Mouse (Mus musculus) testis, adult 2 months (tissue): ENCODE data around the gene Nos1. TPM values are rescaled to one million over a fixed set of nuclear protein-coding genes. Genes with fewer than 3 reads are reported as not detected.

ENCODE experiments used
- H3K27ac ChIP-seq: fragments of 200-500 bp; 2 replicates; pipeline ENCODE4 v1.5.1; 2012; ENCODE audit warnings: low read depth, low read length; ENCODE audit not compliant: control insufficient read depth, insufficient read depth
- H3K27me3 ChIP-seq: fragments of 200-500 bp; 2 replicates; pipeline ENCODE4 v1.6.1; 2012; ENCODE audit warnings: mild to moderate bottlenecking, low read length, moderate library complexity; ENCODE audit not compliant: control insufficient read depth, insufficient read depth
- H3K36me3 ChIP-seq: fragments of 200-500 bp; 2 replicates; pipeline ENCODE4 v1.6.1; 2012; ENCODE audit warnings: mild to moderate bottlenecking, low read length; ENCODE audit not compliant: control insufficient read depth, insufficient read depth
- H3K4me1 ChIP-seq: fragments of 200-500 bp; 2 replicates; pipeline ENCODE4 v1.6.1; 2012; ENCODE audit warnings: low read length; ENCODE audit not compliant: control insufficient read depth, insufficient read depth
- H3K4me3 ChIP-seq: fragments of 200-500 bp; 2 replicates; pipeline ENCODE4 v1.5.1; 2012; ENCODE audit warnings: low read depth, mild to moderate bottlenecking, low read length, moderate library complexity, mixed read lengths; ENCODE audit not compliant: control insufficient read depth
- CTCF ChIP-seq: fragments of 200-500 bp; IDR thresholded peaks from 2 replicates; pipeline ENCODE4 v1.5.1; 2012; ENCODE audit warnings: low read depth, mild to moderate bottlenecking, inconsistent platforms, low read length, moderate library complexity; ENCODE audit not compliant: control insufficient read depth, insufficient read depth, insufficient replicate concordance
- POLR2A ChIP-seq: fragments of 200-500 bp; IDR thresholded peaks from 2 replicates; pipeline ENCODE4 v1.6.1; 2012; ENCODE audit warnings: low read depth, mild to moderate bottlenecking, inconsistent platforms, low read length, moderate library complexity; ENCODE audit not compliant: control insufficient read depth
- polyA plus RNA-seq: library from polyadenylated mRNA; depleted of rRNA; stranded (reverse); fragments of >200 nt; gene quantifications from 2 replicates; pipeline ENCODE4 v1.2.3, GENCODE M21; 2012

Nos1 gene
- polyA plus RNA-seq, 1 experiment = 0.94 TPM

DNA sequence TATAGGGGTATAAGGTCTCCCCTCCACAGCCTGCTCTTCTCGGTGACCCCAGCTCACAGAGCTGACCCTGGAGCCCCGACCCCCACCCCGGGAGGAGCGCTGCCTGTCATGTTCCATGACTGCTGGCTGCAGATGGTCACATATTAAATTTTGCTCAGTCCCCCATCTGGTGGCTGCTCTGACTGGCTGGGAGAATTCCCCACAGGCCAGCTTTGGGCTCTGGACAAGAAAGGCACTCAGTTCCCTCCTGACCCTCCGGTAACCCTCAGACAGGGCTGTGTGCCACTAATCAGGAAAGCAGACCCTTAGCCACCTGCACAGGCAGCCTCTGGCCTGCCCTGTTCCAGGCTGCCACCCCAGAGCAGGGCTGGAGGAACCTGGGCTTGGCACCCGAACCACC, 38.0 kb downstream of the Nos1 start:
- Histone ChIP-seq H3K27ac (no peak overlapping the region), H3K36me3 (no peaks in the 10 kb centered on the region), H3K4me1 (no peaks in the 10 kb centered on the region; the same call in 1 of the 2 replicates), H3K4me3 (no peak overlapping the region), H3K27me3 (no peaks in the 10 kb centered on the region)
- no peak for TF ChIP-seq CTCF
- no peak for TF ChIP-seq POLR2A

DNA sequence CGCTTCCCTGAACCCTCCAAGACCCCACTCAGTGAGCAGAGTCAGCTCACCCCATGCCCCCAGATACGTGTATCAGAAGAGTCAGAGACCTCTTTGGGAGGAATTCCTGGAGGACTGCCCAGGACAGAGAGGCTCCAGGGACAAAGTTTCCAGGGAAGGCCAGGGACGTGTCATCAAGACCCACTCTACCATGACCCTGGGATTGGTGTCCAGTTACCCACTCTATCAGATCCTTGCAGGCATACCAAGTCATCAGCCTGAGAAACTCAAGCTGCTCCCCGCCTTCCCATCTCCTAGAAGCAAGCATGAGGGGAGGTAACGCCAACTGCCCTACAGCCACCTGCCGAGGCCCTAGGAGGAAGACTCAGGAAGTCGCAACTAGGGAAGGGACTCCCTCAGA, 39.6 kb downstream of the Nos1 start:
- no peaks in the 10 kb centered on the region for H3K27me3 ChIP-seq
- H3K27ac ChIP-seq = no peak overlapping the region
- H3K4me3 ChIP-seq = no peak overlapping the region
- no peaks in the 10 kb centered on the region for H3K4me1 ChIP-seq
- H3K36me3 ChIP-seq = no peaks in the 10 kb centered on the region
- TF ChIP-seq POLR2A (no peak), CTCF (no peak)

DNA sequence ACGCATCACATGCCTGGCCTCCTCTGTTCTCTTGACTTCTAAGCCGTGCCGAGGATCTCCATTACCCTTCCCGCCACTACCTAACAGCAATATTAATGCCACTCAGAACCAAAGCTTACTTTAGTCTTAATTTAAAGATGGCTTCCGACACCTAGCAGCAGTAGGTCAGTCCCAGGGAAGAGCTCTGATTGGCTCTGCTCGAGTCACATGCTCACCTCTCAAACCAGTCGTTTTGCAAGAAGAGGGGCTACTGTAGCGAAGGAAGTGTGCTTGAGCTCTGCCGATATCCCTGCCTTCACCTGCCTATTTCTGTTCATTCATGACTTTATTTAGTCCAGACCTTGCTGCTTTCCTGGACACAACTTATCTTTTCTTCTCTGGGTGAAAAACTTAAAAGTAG, 43.0 kb downstream of the Nos1 start:
- H3K27me3 ChIP-seq = no peaks in the 10 kb centered on the region
- no peak overlapping the region for H3K27ac ChIP-seq
- TF ChIP-seq CTCF (no peak), POLR2A (no peak)
- H3K4me1 ChIP-seq = no peaks in the 10 kb centered on the region
- no peaks in the 10 kb centered on the region for H3K36me3 ChIP-seq
- H3K4me3 ChIP-seq = peak overlapping the region; percentile 38

DNA sequence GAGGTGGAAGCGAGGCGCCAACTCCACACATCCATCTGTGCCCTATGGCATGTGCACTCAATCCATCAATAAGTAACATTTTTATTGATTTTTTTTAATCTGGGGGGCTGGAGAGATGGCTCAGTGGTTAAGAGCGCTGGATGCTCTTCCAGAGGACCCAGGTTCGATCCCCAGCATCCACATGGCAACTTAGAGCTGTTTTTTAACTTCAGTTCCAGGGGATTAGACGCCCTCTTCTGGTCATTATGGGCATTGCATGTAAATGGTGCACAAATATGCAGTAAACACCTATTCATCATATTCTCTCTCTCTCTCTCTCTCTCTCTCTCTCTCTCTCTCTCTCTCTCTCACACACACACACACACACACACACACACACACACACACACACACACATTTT, 43.7 kb downstream of the Nos1 start:
- Histone ChIP-seq H3K4me3 (no peak overlapping the region), H3K4me1 (no peaks in the 10 kb centered on the region), H3K27me3 (no peaks in the 10 kb centered on the region), H3K36me3 (no peaks in the 10 kb centered on the region), H3K27ac (no peak overlapping the region)
- TF ChIP-seq CTCF (peak; percentile 3; the same call in 1 of the 2 replicates), POLR2A (no peak)

DNA sequence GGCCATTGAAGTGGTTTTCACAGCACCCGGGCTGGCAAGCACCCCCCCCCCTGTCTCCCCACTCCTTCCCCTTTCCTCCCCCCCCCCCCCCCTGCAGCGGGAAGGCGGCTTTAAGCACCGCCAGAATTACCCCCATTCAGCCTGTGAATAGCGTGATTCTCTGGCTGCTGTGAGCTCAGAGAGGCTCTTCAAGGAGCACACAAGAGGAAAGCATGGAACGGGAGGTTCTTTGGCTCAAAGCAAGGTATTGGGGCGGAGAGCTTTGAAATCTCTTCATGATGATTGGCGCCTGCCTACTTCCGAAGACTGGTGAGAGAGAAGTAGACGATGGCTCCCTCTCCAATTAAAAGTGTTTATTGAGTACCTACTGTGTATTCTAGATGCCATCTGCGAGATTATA, 44.5 kb downstream of the Nos1 start:
- no peak overlapping the region for H3K27ac ChIP-seq
- no peaks in the 10 kb centered on the region for H3K4me1 ChIP-seq
- no peaks in the 10 kb centered on the region for H3K36me3 ChIP-seq
- H3K27me3 ChIP-seq = no peaks in the 10 kb centered on the region
- TF ChIP-seq POLR2A = no peak
- TF ChIP-seq CTCF = no peak
- H3K4me3 ChIP-seq = no peak overlapping the region

DNA sequence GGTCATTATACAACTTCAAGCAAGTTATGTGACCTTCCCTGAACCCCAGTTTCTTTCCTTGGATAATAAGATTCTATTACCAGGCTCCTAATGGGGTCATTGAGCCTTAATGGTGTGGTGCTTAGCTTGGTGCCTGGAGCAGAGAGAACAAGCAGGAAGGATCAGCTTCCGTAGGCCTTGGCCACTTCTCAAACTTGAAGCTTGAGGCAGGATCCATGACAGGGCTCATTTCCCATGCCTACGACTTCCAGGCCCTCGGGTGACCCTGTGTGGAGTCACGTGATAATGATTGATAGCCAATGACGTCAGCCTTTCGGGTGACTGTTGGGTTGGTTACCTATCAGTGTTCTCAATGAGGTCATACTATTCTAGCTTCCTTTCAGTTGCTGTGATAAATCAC, 46.5 kb downstream of the Nos1 start:
- no peak for TF ChIP-seq CTCF

DNA sequence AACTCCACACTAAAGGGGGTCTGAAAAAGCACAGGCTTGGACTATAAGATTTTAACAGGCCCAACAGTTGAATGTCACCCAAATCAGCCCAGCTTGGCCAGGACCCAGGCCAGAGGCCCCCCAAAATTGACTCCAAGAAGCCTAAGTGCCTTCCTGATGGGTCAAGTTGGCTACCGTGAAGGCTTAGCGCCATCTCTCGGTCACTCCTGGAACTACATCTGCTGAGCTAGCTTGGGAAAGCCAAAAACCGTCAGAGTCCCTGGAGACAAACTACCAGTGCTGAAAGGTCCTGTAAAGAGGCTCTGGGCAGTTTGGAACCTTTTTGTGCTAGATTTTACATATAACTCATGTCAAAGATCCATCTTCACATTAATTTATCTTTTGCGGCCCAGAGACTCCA, 56.1 kb downstream of the Nos1 start:
- H3K27me3 ChIP-seq = no peaks in the 10 kb centered on the region
- no peak for TF ChIP-seq POLR2A
- TF ChIP-seq CTCF = peak; percentile 92
- no peaks in the 10 kb centered on the region for H3K36me3 ChIP-seq
- no peak overlapping the region for H3K27ac ChIP-seq
- H3K4me1 ChIP-seq = no peaks in the 10 kb centered on the region
- H3K4me3 ChIP-seq = no peak overlapping the region

More for the DNA sequence above, 46.5 kb downstream of the Nos1 start:
- Histone ChIP-seq H3K4me3 (no peak overlapping the region), H3K27ac (no peak overlapping the region), H3K4me1 (no peaks in the 10 kb centered on the region), H3K27me3 (no peaks in the 10 kb centered on the region), H3K36me3 (no peaks in the 10 kb centered on the region)

DNA sequence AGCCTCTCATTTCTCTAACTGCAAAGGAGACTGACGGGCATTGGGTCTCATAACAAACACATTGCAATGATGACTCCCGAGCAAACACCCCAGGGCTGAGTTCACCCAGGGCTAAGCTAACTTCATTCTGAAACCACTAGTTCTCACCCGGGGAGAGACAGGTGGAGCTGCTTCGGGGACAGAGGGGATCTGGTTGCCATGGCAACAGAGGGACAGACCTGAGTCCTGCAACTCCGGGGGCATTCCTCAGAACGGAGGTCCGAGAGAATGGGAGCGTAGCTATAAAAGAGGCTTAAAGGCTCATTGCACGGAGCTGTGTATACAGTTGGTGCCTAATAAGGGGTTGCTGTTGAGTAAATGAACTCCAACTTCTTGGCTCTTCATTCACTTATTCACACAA, 56.9 kb downstream of the Nos1 start:
- TF ChIP-seq CTCF (no peak), POLR2A (no peak)
- Histone ChIP-seq H3K27ac (no peak overlapping the region), H3K36me3 (no peaks in the 10 kb centered on the region), H3K4me1 (no peaks in the 10 kb centered on the region), H3K27me3 (no peaks in the 10 kb centered on the region), H3K4me3 (no peak overlapping the region)

DNA sequence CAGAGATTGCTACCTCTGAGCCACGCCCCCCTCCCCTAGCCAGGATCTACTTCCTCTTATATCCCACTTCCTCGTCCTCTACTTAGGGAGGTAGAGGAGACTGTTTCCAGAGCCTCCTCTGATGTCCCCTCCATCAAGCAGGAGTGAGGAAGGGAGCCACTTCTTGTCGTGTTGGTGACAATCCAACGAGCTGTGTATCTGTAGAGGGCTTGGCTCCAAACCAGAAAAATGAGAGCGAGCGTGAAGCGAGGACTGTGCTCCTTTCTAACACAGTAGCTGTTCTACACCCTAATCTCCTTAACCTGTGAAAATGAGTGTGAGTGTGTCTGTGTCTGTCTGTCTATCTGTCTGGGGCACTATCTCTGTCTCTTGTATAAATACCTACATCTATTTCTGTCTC, 58.7 kb downstream of the Nos1 start:
- H3K4me3 ChIP-seq = no peak overlapping the region
- H3K4me1 ChIP-seq = no peaks in the 10 kb centered on the region
- H3K27ac ChIP-seq = no peak overlapping the region
- H3K36me3 ChIP-seq = no peaks in the 10 kb centered on the region
- no peaks in the 10 kb centered on the region for H3K27me3 ChIP-seq
- no peak for TF ChIP-seq POLR2A
- TF ChIP-seq CTCF = no peak
